Mouse (Mus musculus) embryonic fibroblast, embryonic 13.5 days (primary cell): ENCODE measurements at regions not wholly inside any gene's neighbourhood (a gene's known extent, or its start where the extent isn't known, plus 50 kb on each side); places are given as distances from the start of the nearest gene placed in this dataset.

Experiments used
- CTCF ChIP-seq: IDR thresholded peaks from 2 replicates; pipeline ENCODE4 v1.5.1; 2011; ENCODE audit warnings: mild to moderate bottlenecking, control low read depth, low read length, moderate library complexity, borderline replicate concordance; ENCODE audit not compliant: insufficient read depth
- POLR2A ChIP-seq: IDR thresholded peaks from 2 replicates; pipeline ENCODE4 v1.6.1; 2011; ENCODE audit warnings: low read depth, mild to moderate bottlenecking, control low read depth, low read length, moderate library complexity

DNA sequence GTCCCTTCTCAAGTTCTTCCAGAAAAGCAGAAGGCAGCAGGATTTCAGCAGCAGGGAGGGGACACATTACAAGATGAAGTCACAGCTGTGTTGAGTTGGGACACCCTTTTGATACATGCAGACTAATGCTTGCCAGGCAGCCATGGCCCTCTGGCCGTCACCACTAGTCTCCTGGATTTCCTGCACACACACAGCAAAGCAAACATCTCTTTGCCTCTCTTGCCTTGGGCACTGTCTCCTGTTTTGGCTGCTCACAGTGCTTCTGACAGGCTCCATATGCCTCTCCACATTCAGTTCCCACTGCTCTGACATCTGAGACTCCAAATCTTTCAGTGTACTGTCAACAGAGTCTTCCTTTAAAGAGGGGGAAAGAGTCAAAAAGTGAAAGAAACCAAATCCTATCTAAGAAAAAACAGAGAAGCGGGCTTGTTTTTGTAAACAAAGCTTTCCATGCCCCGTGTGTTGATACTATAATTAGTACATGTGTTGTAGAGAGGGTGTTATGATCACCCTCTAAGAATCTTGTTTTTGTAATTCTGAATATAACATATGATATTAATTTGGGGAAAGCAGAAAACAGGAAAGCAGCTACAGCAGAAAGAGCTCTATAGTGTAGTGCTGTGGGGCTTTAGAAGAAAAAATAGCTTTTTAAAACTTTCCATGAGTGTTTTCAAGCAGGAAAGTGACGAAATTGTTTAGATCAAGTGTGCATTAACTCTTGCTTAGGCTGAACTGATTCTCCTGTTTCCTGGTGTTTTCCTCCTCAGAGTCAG lies 68.8 kb upstream of the Cop1 start:
- TF ChIP-seq CTCF (no peak), POLR2A (no peak)
